Mouse (Mus musculus) cerebellum, postnatal 14 days (tissue): Measurements from ENCODE around the gene Gpc2.

Source experiments
- DNase-seq, 2 experiments: peaks; one replicate each; pipeline ENCODE4 v3.0.0; 2021; ENCODE audit warnings: mixed read lengths in 2 of 2

Gene Gpc2

GRCm38 (mm10) chr5:138260834-138261233, 19.0 kb downstream of the Gpc2 start:
- DNase-seq, result no peak

GRCm38 (mm10) chr5:138260051-138260450, 19.8 kb downstream of the Gpc2 start:
- no peak for DNase-seq

GRCm38 (mm10) chr5:138258993-138259392, 20.8 kb downstream of the Gpc2 start:
- no peak for DNase-seq

GRCm38 (mm10) chr5:138258542-138258941, 21.3 kb downstream of the Gpc2 start:
- DNase-seq, result no peak

- no peak for DNase-seq
These were observed 21.7 kb downstream of the Gpc2 start for GRCm38 (mm10) chr5:138258078-138258477.

- no peak for DNase-seq
These were observed 22.2 kb downstream of the Gpc2 start for GRCm38 (mm10) chr5:138257585-138257978.

- no peak for DNase-seq
These were observed 22.7 kb downstream of the Gpc2 start for GRCm38 (mm10) chr5:138256966-138257584.

- DNase-seq, result peak in 1 of 2 experiments; percentile 72
These were observed 23.7 kb downstream of the Gpc2 start for GRCm38 (mm10) chr5:138256094-138256467.

- DNase-seq, result peak; percentile 94 to 95
These were observed 24.3 kb downstream of the Gpc2 start, which contains the start of gene Lamtor4 for GRCm38 (mm10) chr5:138255353-138256093. Lamtor4 (plus strand) TSS chr5:138255482.

- DNase-seq, result no peak
These were observed 26.7 kb downstream of the Gpc2 start for GRCm38 (mm10) chr5:138253061-138253460.

GRCm38 (mm10) chr5:138251144-138251543, 28.7 kb downstream of the Gpc2 start:
- no peak for DNase-seq

- no peak for DNase-seq
These were observed 38.3 kb downstream of the Gpc2 start for GRCm38 (mm10) chr5:138241511-138241910.

- no peak for DNase-seq
These were observed 45.6 kb downstream of the Gpc2 start for GRCm38 (mm10) chr5:138234224-138234623.

GRCm38 (mm10) chr5:138233778-138234177, 46.0 kb downstream of the Gpc2 start:
- no peak for DNase-seq

- no peak for DNase-seq
These were observed 50.3 kb downstream of the Gpc2 start for GRCm38 (mm10) chr5:138229511-138229910.

- DNase-seq, result peak; percentile 56 to 71
These were observed 51.8 kb downstream of the Gpc2 start for GRCm38 (mm10) chr5:138228026-138228425.

- no peak for DNase-seq
These were observed 52.4 kb downstream of the Gpc2 start for GRCm38 (mm10) chr5:138227367-138227766.

- no peak for DNase-seq
These were observed 53.3 kb downstream of the Gpc2 start for GRCm38 (mm10) chr5:138226491-138226890.

- no peak for DNase-seq
These were observed 54.1 kb downstream of the Gpc2 start, which contains the start of gene Nxpe5 for GRCm38 (mm10) chr5:138225700-138226099. Nxpe5 (plus strand) TSS chr5:138225898.
